Mouse (Mus musculus) urinary bladder, adult 18-20 months (tissue): ENCODE measurements around the gene Ywhag.

Experiments
- DNase-seq, 2 experiments: peaks; one replicate each; pipeline ENCODE4 v3.0.0; 2022; ENCODE audit warnings: low spot score in 2 of 2, mixed read lengths in 2 of 2

Ywhag gene

DNA sequence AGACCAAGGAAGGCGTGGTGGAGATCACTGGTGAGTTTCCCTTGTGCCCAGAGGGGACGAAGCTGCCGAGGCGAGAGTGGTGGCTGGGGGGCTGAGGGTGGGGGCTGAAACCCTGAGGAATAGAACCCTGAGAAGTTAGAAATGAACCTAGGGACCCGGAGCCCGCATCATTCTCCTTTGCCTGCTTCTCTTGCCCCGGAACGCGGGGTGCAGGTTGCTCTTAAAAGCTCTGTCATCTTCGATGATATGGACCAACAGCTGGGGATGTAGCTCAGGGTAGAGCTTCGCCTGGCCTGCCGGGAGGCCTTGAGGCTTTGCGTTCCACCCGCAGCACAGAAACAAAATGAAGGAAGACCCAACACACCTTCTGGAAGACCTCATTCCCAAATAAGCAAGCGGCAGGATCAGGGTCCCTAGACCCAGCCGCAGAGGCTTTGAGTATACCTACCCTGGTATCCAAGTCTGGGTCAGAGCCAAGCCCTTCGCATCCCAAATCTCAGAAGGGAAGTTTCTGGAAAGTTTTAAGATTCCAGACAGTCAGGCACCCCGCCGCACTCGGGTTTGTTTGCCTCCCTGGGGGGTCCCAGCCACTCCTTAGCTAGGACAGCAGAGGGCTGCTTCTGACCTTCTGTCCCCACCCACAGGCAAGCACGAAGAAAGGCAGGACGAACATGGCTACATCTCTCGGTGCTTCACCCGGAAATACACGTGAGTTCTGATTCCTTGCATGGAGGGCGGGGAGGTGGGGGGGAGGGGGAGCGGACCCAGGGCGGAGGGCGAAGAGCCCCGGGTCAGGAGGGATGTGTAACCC is 45.8 kb downstream of the Ywhag start:
- no peak for DNase-seq

DNA sequence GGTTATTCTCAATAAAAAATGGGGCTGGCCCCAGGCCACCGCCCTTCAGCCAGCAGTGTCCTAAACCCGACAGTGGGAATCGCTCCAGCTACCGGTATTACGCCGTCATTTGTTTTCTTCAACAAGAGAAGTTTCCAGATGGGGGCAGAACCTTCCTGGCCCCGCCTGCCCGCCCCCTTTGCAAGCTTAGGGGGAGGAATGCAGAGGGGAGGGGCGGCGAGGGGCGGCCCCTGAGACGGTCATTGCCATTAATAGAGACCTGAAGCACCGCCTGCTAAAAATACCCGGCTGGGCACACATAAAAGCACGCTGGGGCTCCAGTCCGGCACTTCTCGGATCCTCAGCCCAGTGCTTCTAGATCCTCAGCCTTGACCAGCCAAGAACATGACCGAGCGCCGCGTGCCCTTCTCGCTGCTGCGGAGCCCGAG is 46.7 kb downstream of the Ywhag start, which contains the start of gene Hspb1:
Gene Hspb1, plus strand, starts transcription at position 245 of the 428 bp plus-strand sequence.
- peak; percentile 80 to 91 for DNase-seq

DNA sequence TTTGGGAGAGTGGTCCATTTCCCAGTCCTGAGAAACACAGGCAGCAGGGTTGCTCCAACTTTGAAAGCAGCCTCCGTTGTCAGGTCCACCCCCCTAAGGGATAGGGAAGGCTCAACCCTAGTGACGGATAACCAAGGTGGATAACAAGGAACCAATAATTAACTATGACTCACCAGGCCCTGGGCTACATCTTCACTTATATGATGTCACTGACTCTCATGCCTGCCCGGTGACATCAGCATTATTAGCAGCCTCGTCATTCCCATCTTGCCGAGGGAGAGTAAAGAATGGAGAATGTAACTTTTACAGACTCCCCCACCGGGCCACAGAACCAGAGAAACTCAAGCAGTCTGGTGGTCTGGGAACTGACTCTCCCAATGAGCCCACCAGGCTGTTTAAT is 49.8 kb downstream of the Ywhag start:
- no peak for DNase-seq

DNA sequence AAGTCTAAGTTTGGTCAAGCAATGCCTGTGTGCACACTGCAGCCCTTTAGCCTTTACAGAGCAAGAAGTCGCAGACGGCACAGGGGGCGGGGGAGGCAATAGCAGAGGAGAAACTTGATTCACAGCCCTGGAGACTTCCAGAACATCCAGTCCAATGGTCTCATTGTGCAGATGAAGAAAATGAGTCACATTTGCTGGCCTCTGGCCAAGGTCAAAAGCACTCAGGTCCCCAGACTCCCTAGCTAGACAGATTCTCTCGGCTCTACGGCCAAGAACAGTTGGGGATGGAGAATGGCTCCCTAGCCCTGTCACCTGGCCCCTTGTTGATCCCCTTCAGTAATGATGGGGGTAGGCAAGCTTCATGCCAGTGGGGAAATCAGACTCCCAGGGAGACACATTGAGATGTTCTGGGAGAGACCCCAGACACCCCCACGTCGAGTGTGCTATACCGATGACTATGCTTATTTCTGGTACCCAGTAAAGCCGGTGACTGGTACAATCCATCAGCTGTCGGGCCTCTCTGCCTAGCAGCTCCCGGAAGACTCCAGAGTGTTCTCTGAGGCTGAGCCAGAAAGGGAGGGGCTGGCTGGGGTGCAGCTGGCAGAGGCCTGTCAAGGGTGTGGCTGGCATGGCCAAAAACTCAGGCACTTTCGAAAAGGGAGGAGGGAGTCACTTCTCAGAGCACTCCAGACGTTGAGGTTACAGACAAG is 54.8 kb downstream of the Ywhag start:
- peak; percentile 70 to 90 for DNase-seq

DNA sequence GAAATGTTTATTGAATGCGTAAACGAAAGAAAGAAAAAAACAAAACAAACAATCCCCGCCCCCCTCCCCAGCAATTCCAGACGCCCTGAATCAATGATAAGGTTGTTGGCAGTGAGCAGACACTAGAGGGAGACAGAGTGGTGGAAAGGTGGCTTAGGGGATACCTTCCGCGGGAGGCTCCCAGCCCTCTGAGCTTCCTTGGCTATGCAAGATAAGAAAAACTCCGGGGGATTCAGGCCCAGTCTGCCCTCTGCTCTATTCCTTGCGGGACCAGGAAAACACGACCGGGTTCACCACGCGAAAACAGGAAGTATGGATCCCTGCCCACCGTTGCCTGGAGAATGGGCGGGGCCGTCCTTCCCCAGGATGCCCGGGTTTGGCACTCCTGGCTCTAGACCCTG is 56.6 kb downstream of the Ywhag start:
- peak; percentile 35 to 43 for DNase-seq

DNA sequence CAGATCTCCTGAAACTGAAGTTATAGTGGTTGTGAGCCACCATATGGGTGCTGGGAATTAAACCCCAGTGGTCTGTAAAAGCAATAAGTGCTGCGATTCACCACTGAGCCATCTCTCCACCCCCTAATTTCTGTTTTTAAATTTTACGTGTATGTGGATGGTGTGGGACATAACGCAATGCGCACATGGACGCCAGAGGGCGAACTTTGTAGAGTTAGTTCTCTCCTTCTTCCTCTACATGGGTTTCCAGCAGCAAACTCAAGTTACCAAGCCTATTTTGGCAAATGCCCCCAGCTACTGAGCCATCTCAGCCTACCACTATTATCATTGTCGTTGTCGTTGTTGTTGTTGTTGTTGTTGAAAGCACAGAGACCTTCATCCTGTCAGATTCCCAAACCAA is 57.2 kb downstream of the Ywhag start:
- DNase-seq, result peak in 1 of 2 experiments; percentile 52

DNA sequence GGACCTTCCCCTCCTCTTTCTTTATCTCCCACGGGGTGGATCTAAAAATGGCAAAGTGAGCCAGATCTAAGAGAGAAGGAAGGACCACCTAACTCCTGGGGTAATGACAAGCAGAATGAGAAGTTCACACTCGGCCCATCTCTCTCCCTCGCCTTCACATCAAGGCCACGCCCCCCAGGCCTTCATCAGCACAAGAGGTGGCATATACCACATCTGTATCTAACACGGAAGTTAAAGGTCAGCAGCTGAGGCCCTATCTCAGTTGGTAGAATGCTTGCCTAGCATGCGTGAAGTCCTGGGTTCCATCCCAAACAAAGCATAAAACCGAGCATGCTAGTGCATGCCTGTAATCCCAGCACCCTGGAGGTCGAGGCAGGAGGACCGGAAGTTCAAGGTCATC is 60.7 kb downstream of the Ywhag start:
- DNase-seq, result no peak

DNA sequence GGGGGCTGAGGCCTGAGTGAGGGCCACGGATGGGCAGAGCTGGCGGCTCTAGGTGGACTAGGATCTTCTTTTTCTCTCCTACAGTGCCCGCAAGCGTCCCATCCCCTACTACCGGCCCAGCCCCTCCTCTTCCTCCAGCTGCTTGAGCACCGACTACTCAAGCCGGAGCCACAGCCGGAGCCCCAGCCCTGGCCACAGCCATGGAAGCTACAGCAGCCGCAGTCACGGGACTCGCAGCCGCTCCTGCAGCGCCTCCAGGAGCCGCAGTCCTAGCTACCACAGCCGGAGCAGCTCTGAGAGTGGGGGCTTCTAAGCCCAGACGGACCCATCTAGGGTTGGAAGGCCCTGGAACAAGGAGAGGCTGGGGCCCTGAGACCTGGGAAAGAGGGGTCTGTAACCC is 61.4 kb downstream of the Ywhag start:
- no peak for DNase-seq

DNA sequence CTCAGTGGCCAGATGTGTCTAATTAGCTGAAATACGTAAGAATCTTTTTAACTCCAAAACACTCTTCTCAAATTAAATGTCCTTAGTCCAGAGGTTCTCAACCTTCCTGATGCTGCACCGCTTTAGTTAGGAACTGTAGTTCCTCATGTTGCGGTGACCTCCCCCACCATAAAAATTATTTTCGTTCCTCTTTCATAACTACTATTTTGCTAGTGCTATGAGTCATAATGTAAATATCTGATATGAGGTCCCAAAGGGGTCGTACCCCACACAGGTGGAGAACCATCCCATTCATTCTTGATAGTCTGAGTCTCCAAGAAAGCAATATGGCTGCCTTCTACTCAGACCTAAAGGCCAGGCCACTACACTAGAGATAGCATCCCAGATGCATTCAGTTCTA is 63.9 kb downstream of the Ywhag start:
- DNase-seq, result no peak

DNA sequence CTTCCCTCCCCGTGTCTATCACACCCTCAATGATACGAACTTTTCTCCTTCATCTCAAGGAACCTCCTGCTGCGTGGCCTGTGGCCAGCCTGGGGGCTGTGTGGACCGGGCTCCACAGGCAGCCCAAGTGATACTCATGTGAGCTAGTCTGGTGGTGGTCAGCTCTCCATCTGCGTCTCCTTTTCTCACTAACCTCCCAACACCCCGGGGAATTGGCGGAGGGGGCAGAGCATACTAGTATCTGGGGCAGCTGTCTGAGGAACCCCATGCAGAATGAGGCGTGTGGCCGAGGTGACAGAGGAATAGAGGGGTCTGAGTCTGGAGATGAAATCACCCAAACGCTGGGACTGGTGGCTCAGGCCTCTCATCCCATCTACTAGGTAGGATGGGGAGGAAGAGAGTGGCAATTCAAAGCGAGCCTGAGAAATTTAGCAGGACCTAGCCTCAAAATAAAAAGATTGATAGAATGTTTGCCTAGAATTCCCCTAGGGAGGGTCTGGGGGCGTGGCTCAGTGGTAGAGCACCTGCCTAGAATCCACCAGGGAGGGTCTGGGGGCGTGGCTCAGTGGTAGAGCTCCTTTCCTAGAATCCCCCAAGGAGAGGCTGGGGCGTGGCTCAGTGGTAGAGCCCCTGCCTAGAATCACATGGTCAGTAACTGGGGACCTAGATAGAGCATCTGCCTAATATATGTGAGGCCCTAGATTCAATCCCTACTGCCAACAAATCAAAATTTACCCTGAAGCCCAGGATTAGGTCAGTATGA is 64.6 kb downstream of the Ywhag start:
- DNase-seq, result no peak

DNA sequence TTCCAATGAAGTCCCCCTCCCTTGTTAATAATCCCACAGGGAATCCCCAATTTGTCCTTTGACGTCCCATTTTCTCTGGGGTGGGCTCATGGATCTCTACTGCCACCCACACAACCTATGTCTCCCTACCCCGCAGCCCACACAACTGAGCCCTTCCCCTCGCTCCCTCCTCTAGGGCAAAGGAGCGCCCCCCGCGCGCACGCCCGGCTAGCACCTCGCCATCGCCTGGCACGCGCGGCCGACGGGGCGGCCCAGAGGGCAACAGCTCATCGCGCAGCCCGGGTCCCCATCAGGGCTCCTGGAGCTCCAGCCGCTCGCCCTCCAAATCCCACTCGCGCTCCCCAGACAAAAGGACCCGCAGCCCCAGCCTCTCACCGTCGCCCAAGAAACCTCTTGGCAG is 65.8 kb downstream of the Ywhag start:
- DNase-seq, result no peak

DNA sequence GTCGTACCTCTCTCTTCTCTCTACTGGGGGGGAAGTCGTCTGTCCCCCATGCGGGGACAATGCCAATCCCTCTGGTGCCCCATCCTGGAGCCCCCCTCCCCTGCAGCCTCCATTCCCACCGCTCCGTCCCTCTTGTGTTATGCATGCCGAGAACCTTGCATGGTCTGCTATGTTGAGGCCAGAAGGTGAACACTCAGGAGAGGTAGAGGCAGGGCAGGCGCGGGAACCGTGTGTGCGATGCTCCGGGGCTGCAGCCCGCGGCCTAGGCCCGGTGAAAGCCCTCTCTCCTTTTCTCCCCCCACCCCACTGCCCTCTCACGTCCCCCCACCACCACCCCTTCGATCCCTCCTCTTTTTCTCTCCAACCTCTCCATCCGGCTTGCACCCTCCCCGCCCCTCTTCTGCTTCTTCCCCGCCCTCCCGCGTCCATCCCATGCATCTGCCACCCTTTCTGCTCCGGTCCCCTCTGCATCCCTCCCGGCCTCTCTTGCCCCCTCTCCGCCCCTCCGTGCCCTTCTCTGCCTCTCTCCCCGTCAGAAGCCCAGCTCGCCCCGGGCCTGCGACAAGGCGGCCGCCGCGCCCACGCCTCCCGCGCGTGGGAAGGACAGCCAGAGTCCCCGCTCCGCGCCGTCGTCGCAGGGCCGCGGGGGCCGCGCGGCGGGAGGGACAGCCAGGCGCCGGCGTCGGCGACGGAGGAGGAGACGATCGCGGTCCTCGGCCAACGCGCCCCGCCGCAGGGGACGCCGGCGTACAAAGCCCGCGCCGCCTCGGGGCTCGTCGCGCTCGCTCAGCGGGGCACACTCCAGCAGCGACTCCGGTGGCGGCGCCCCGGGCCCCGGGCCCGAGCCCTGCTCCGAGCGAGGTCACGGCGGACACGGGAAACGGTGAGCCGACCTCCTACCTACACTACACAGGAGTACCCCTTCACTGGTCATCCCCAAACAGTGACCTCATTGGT is 66.5 kb downstream of the Ywhag start:
- DNase-seq, result no peak

DNA sequence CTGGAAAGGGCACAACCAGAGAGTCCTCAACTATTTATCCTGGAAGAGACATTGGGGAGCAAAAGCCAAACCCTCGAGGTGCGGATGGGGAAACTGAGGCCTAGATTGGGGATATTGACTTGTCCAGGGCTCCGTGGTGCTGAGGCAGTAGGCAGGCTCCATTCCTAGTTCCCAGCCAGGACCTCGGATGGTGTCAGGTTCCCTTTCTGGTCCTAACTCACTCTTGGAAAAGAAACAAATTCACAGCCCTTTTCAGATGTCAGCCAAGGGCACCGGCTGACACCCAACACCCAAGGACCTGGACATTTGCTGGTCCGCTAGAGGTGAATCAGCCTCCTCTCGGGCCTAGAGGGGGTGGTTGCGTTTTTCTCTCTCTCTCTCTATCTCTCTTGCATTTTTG is 67.8 kb downstream of the Ywhag start:
- DNase-seq, result no peak
